Mouse (Mus musculus) cerebellum, postnatal 36 days (tissue): ENCODE results near the gene Selplg.
A peak's percentile ranks its signal among the peaks of the same experiment; 100 is the strongest.
"Not testable (repeated sequence)": the region's sequence is repeated elsewhere in the genome, so short reads cannot be mapped to it uniquely, and the experiment has no call there.

ENCODE experiments used
- DNase-seq, 2 experiments: peaks; one replicate each; pipeline ENCODE4 v3.0.0; 2021 to 2022; ENCODE audit warnings: mixed read lengths in 2 of 2

The Selplg gene

DNA sequence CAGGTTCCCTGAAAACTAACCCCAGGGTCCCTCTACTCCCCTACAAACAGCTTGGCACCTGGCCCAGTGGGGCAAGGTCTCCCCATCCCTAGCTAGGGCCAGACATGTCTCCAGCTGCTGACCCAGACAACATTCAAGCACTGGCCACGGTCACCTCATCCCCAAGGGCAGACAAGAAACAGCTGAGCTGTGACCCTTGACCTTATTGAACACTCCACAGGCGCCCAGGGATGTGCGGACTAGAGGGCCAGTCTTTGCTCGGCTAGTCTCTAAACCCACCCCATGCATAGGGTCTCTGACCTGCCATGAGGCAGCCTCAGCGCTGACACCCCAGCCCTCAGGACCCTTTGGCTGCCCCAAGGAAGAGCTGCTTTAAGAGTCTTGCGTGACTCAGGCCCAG, 43.8 kb downstream of the Selplg start:
- DNase-seq = no peak

DNA sequence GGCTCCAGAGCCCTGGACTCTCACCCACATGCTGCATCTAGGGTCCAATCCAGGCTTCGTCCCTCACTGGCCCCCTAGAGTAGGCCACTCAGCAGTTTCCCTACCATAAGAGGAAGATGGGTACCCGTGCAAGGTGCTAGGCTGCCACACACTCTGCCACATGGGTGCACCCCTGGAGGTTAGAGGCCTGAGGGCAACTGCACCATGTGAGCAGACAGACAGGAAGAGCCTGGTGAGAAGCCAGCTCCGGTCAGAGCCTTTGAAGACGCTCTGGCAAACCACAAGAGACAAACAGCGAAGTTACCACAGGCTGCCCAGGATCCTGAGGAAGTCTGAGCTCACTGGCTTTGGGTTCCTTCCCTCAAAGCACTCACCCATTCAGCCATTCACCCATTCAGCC, 45.5 kb downstream of the Selplg start:
- DNase-seq = no peak

- DNase-seq = not testable (repeated sequence)
Measured at GRCm38 (mm10) chr5:113784104-113784503, 48.3 kb downstream of the Selplg start.

GRCm38 (mm10) chr5:113783581-113784001, 48.9 kb downstream of the Selplg start:
- no peak for DNase-seq

DNA sequence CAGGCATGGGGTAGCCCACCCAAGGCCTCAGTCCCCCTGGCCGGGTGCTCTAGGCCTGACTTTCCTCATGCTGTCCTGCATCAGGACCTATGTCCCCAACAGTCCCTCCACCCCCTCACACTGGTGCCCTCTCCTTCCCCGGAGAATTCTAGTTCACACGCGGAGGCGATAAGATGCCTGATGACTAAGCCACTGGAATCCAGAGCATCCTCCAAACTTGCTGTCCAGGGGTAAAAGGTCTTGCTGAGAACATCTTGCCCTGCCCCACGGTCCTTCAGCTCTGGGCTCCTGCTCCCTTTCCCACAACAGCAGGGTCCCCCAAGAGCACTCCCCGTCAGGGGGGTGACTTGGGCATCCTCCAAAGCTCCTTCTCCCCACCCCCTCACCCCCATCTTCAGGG, 49.8 kb downstream of the Selplg start:
- no peak for DNase-seq

DNA sequence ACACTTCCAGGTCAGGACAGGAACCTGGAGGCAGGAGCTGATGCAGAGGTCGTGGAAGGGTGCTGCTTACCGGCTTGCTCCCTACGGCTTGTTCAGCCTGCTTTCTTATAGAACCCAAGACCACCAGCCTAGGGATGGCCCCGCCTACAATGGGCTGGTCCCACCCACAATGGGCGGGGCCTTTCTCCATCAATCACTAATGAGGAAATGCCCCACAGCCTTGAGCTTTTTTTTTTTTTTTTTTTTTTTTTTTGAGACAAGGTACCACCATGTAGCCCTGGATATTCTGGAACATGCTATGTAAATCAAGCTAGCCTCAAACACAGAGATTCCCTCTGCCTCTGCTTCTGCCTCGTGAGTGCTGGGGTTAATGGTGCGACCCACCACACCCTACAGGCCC, 50.6 kb downstream of the Selplg start:
- DNase-seq = no peak

- no peak for DNase-seq
Measured at GRCm38 (mm10) chr5:113781254-113781653, 51.2 kb downstream of the Selplg start.

DNA sequence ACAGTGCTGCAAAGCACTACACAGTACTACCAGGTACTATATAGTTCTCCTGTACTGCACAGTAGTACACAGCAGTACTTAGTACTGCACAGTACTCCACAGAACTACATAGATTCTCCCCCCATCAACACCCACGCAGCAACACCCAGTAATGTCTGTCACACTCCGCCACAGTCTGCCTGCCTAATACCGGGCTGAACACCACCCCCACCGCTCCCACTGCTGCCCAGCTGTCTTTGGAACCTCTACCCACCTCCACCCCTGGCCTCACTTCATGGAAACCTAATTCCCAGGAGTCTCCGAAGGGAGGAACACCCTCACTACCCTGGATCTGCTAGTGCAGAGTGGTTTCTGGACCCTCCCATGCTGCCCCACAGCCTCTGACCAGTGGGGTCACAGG, 51.7 kb downstream of the Selplg start:
- DNase-seq = no peak

- DNase-seq = no peak
Measured at GRCm38 (mm10) chr5:113780082-113780752, 52.2 kb downstream of the Selplg start.

DNA sequence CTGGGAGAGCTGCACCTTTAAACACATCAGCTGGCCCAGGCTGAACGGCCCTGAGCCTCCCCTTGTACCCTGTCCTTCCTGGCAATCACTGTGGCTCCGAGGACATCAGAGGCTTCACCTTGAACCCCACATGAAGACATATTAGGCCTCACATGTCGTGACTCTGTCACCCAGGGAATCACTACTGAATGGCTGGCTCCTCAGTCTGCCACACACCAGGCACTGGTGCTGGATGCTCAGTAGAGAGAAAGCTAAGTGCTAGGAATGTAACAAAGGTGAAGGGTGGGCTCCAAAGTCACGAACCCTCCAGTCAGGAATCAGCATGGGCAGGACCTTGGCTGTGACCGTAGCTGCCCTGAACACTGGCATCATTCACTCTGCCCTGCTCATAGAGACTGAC, 52.9 kb downstream of the Selplg start:
- no peak for DNase-seq

DNA sequence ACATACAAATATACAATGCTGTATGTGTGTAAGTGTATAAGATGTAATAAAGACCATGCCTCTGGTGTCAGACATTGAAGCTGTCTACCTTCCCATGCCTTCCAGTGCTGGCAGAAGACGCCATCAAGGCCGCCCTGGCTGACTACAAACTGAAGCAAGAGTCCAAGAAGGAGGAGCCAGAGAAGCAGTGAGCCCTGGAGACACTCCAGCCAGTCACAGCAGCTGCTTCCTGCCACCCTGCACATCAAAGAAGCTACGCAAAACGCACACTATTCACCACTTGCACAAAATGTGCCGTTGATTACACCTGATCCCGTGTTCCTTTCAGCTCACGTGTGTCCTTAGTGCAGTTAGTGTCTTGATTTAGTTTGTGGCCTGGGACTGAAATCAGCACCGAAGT, 54.7 kb downstream of the Selplg start:
- DNase-seq = not testable (repeated sequence)

- no peak for DNase-seq
Measured at GRCm38 (mm10) chr5:113776896-113777226, 55.6 kb downstream of the Selplg start.

- no peak for DNase-seq
Measured at GRCm38 (mm10) chr5:113776128-113776895, 56.1 kb downstream of the Selplg start.

- no peak for DNase-seq
Measured at GRCm38 (mm10) chr5:113775585-113775984, 56.9 kb downstream of the Selplg start.

DNA sequence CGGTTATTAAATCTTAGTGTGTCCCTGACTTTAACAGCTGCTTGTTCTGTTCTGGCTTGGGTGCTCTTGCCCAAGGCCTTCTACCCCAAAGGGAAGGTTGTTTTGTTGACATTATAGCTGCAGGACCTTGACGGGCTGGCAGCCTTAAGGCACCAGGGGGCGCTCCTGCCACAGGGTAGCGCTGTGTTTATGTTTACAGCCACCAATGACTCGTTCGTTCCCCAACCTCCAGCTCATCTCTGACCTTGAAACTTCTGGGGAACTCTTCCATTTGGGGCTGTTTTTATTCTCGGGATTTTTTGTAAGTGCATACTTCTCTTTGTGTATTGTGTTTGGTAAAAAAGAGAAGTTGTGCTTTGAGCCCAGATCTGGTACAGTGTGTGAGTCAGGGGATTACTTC, 58.8 kb downstream of the Selplg start:
- peak; percentile 83 to 85 for DNase-seq

GRCm38 (mm10) chr5:113772905-113773519, 59.4 kb downstream of the Selplg start:
- DNase-seq = peak in 1 of 2 experiments; percentile 17

- peak; percentile 90 to 95 for DNase-seq
Measured at GRCm38 (mm10) chr5:113772450-113772895, 60.0 kb downstream of the Selplg start, which contains the start of the genes Sart3 and Iscu. Gene Sart3 (minus strand): TSS chr5:113772510. Gene Iscu (plus strand): TSS chr5:113772748.

DNA sequence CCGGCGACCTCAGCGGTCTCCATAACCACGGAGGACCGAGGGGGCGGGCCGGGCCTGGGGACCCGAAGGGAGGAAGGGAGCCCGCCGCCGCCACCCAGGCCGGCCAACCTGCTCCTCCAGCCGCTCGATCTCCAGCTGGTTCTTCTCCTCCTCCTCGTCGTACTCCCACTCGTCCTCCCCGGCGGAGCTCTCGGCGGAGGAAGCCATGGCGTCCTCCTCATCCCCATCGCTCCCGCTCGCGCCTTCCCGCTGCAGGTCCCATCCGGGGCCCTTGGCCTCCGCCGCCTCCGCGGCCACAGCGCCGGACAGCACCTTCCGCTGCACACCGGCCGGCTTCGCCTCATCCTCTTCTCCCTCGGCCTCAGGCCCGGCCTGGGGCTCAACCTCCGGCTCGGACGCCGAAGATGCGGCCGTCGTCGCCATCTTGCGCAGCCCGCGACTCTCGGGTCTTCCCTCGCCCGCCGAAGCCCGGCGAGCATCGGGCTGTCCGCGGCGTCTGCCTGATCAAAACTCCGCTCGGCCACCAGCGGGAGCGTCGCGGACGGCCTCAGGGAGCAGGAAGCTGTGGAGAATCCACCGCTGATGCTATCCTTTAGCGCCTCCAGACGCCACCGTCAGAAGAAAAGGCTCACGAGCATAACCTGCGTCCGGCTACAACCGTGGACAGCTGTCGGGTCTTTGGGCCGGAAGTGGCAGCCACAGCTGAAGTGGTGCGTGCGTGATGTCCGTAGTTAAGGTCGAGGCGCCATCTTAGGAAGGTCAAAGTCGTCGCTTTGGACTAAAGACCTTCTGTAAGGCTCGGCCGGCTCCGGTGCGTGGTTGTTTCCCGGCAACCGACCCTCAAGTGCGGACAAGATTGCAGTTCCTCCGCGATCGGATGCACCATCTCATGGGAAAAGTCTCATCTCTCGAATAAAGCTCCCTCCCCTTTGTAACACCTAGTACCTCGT, 61.0 kb downstream of the Selplg start:
- DNase-seq = peak; percentile 79 to 87

GRCm38 (mm10) chr5:113768806-113769205, 63.6 kb downstream of the Selplg start:
- no peak for DNase-seq
